In genomic region chr9:23068101-23068791, GRCm38 (mm10) we compare ENCODE assay signal across 12 mouse cellular contexts.
"Had no signal": no experiment of that assay in that cellular context is flagged by ENCODE, and none has a peak within 500 bp of the region (broad histone marks: within the 10 kb centered on the region; RNA-seq: fewer than 3 reads in every experiment).

No protein-coding gene starts in this region.

- H3K27me3 ChIP-seq: intestine, embryonic 15.5 days had no signal

- H3K4me2 ChIP-seq: intestine, embryonic 15.5 days; limb, embryonic 13.5 days; midbrain, embryonic 12.5 days had no signal

- H3K27ac ChIP-seq: intestine, embryonic 15.5 days; limb, embryonic 13.5 days; liver, embryonic 14.5 days; midbrain, embryonic 12.5 days; stomach, postnatal 0 days had no signal

- H3K36me3 ChIP-seq: intestine, embryonic 15.5 days; limb, embryonic 13.5 days; midbrain, embryonic 12.5 days had no signal

- ATAC-seq: lung, postnatal 0 days had no signal

- DNase-seq: kidney, adult 18-20 months; kidney, postnatal 10 days; left cerebral cortex, postnatal 4 days; lung, adult 18-20 months; lung, postnatal 4 days; thymus, postnatal 4 days had no signal

- H3K9me3 ChIP-seq: intestine, embryonic 15.5 days; limb, embryonic 13.5 days; midbrain, embryonic 12.5 days had no signal

- H3K4me3 ChIP-seq: intestine, embryonic 15.5 days; limb, embryonic 13.5 days; midbrain, embryonic 12.5 days had no signal

- H3K4me1 ChIP-seq: limb, embryonic 13.5 days had no signal

- H3K9ac ChIP-seq: intestine, embryonic 15.5 days; limb, embryonic 13.5 days; liver, embryonic 14.5 days; midbrain, embryonic 12.5 days had no signal
